Comparison of ENCODE assay signal across 15 mouse cellular contexts in the genomic region with DNA sequence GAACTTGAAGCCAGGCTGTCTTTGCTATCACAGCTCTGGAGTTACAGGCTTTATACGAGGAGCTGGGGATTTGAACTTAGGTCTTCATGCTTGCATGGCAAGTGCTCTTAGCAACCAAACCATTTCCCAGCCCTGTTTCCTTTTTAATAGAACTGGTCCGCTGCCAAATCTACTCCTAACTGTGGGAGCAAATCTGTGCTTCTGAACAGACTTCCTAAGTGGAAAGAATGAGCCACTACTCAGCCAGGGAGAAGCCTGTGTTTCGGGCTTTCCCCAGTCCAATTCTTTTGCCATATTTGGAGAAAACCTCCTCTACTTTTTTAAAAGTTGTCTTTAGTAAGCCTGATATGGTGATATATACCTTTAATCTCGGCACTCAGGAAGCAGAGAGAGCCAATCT. TPM values are rescaled to one million over a fixed set of nuclear protein-coding genes. Genes with fewer than 3 reads are reported as not detected.
A peak's percentile ranks its signal among the peaks of the same experiment; 100 is the strongest.
DNase-seq lines count a peak whose midpoint lies in the region; ATAC-seq lines count a peak whose summit lies in the region.
"Had no signal": no experiment of that assay in that cellular context is flagged by ENCODE, and none has a peak within 500 bp of the region (broad histone marks: within the 10 kb centered on the region; RNA-seq: fewer than 3 reads in every experiment).

No protein-coding gene starts in this region.

- no peaks in the 10 kb centered on the region for H3K36me3 ChIP-seq in heart, embryonic 11.5 days (ENCODE audit: control insufficient read depth, insufficient read depth, low read length)
- no peaks in the 10 kb centered on the region for H3K36me3 ChIP-seq in limb, embryonic 15.5 days
- no peaks in the 10 kb centered on the region for H3K36me3 ChIP-seq in midbrain, embryonic 13.5 days
- H3K36me3 ChIP-seq: embryonic facial prominence, embryonic 15.5 days; liver, embryonic 15.5 days; neural tube, embryonic 15.5 days had no signal

- no peak overlapping the region for H3K9ac ChIP-seq in heart, embryonic 11.5 days (ENCODE audit: low read depth, low read length)
- H3K9ac ChIP-seq in limb, embryonic 15.5 days: no peak overlapping the region
- no peak overlapping the region for H3K9ac ChIP-seq in midbrain, embryonic 13.5 days (replicated peaks)
- H3K9ac ChIP-seq: embryonic facial prominence, embryonic 15.5 days; hindbrain, embryonic 14.5 days; liver, embryonic 15.5 days; neural tube, embryonic 15.5 days had no signal

- no peak overlapping the region for H3K4me2 ChIP-seq in heart, embryonic 11.5 days
- H3K4me2 ChIP-seq in limb, embryonic 15.5 days: no peak overlapping the region
- H3K4me2 ChIP-seq in midbrain, embryonic 13.5 days (replicated peaks): no peak overlapping the region
- H3K4me2 ChIP-seq: embryonic facial prominence, embryonic 15.5 days; hindbrain, embryonic 14.5 days; liver, embryonic 15.5 days; neural tube, embryonic 15.5 days had no signal

- no peak overlapping the region; the same call in 1 of the 2 replicates for H3K27ac ChIP-seq in heart, embryonic 11.5 days (ENCODE audit: low read depth, low read length)
- peak overlapping the region; percentile 72 for H3K27ac ChIP-seq in brown adipose tissue, adult 24 weeks (replicated peaks; ENCODE audit: low read depth, low read length)
- H3K27ac ChIP-seq in limb, embryonic 15.5 days: peak overlapping the region; percentile 59
- H3K27ac ChIP-seq in midbrain, embryonic 13.5 days: no peak overlapping the region
- H3K27ac ChIP-seq: embryonic facial prominence, embryonic 15.5 days; hindbrain, embryonic 14.5 days; neural tube, embryonic 15.5 days had no signal

- DNase-seq in heart, adult 11 months: peak; percentile 96
- DNase-seq in left cerebral cortex, postnatal 25 days (ENCODE audit: low spot score in 2 of 2): peak; percentile 27 to 74
- no peak for DNase-seq in left cerebral cortex, postnatal 36 days (ENCODE audit: low spot score in 2 of 2)
- no peak for DNase-seq in frontal cortex, postnatal 14 days (ENCODE audit: low spot score in 2 of 2)
- DNase-seq: adrenal gland, postnatal 36 days; midbrain, embryonic 14.5 days had no signal

- 65% methylated on average over 4 of the region's 4 CpGs for WGBS in heart, embryonic 11.5 days (ENCODE audit: insufficient replicate concordance)
- 65% methylated on average over 4 of the region's 4 CpGs for WGBS in limb, embryonic 15.5 days
- WGBS in midbrain, embryonic 13.5 days: 90% methylated on average over 4 of the region's 4 CpGs

- H3K9me3 ChIP-seq in heart, embryonic 11.5 days (replicated peaks; ENCODE audit: control insufficient read depth, low read length): no peaks in the 10 kb centered on the region
- no peaks in the 10 kb centered on the region for H3K9me3 ChIP-seq in limb, embryonic 15.5 days
- H3K9me3 ChIP-seq in midbrain, embryonic 13.5 days: no peaks in the 10 kb centered on the region
- H3K9me3 ChIP-seq: embryonic facial prominence, embryonic 15.5 days; liver, embryonic 15.5 days; neural tube, embryonic 15.5 days had no signal

- no peaks in the 10 kb centered on the region for H3K27me3 ChIP-seq in heart, embryonic 11.5 days (ENCODE audit: control insufficient read depth, insufficient read depth, low read length)
- no peaks in the 10 kb centered on the region for H3K27me3 ChIP-seq in limb, embryonic 15.5 days
- H3K27me3 ChIP-seq in midbrain, embryonic 13.5 days: no peaks in the 10 kb centered on the region
- H3K27me3 ChIP-seq: embryonic facial prominence, embryonic 15.5 days had no signal

- no peak for ATAC-seq in heart, embryonic 11.5 days (replicated peaks; ENCODE audit: insufficient number of reproducible peaks, low FRiP score, low TSS enrichment)
- no peak for ATAC-seq in limb, embryonic 15.5 days (ENCODE audit: insufficient number of reproducible peaks, low FRiP score, low TSS enrichment, low read depth)
- no peak for ATAC-seq in midbrain, embryonic 13.5 days

- intact Hi-C loops in left cerebral cortex, postnatal 25 days (cut with DNase I): no loop called here
- intact Hi-C loops in left cerebral cortex, postnatal 36 days (cut with DNase I): no loop called here

- H3K4me3 ChIP-seq in heart, embryonic 11.5 days (ENCODE audit: low read depth, low read length): no peak overlapping the region
- no peak overlapping the region for H3K4me3 ChIP-seq in brown adipose tissue, adult 24 weeks (ENCODE audit: insufficient read depth, low read depth, low read length)
- H3K4me3 ChIP-seq in limb, embryonic 15.5 days: no peak overlapping the region
- H3K4me3 ChIP-seq in midbrain, embryonic 13.5 days (replicated peaks): no peak overlapping the region
- H3K4me3 ChIP-seq: embryonic facial prominence, embryonic 15.5 days; liver, embryonic 15.5 days; neural tube, embryonic 15.5 days had no signal

- peaks cover 4% of the 10 kb centered on the region for H3K4me1 ChIP-seq in heart, embryonic 11.5 days (ENCODE audit: control insufficient read depth, insufficient read depth, low read length)
- peaks cover 7% of the 10 kb centered on the region; the same call in 1 of the 2 replicates for H3K4me1 ChIP-seq in brown adipose tissue, adult 24 weeks (ENCODE audit: control insufficient read depth, insufficient read depth, insufficient read length, low read length)
- H3K4me1 ChIP-seq in limb, embryonic 15.5 days: peaks cover 26% of the 10 kb centered on the region
- H3K4me1 ChIP-seq in midbrain, embryonic 13.5 days (replicated peaks): peaks cover 17% of the 10 kb centered on the region

RNA-seq across cellular contexts. Expression of a gene that starts 3.8 kb away (rescaled TPM):
- 70.0 and 82.8 TPM in 2 replicates for polyA plus RNA-seq in heart, embryonic 11.5 days (2014; fragmentation: Nextera tagmentation; extraction: Ambion mirVana)
- total RNA-seq in left cerebral cortex, postnatal 25 days (2021): 10 to 100 TPM; 35.9 to 40.3 TPM
- total RNA-seq in left cerebral cortex, postnatal 36 days (2021): 10 to 100 TPM; 38.2 to 42.2 TPM
- polyA plus RNA-seq in brown adipose tissue, adult 24 weeks (2012; ENCODE audit: insufficient read depth, insufficient read length, missing spikeins): 39.6 and 42.8 TPM in 2 replicates
- 93.6 and 103 TPM in 2 replicates for polyA plus RNA-seq in limb, embryonic 15.5 days (2015; fragmentation: Nextera tagmentation; extraction: Ambion mirVana)
- polyA plus RNA-seq in midbrain, embryonic 13.5 days (2015; fragmentation: Nextera tagmentation; extraction: Ambion mirVana): 89.7 and 93.8 TPM in 2 replicates

RNA-seq across cellular contexts. Expression of a gene that starts 31.3 kb away (rescaled TPM):
- 6.1 and 8.4 TPM in 2 replicates for polyA plus RNA-seq in heart, embryonic 11.5 days (2014; fragmentation: Nextera tagmentation; extraction: Ambion mirVana)
- total RNA-seq in left cerebral cortex, postnatal 25 days (2021): 10 to 100 TPM; 33.1 to 35.6 TPM
- total RNA-seq in left cerebral cortex, postnatal 36 days (2021): 10 to 100 TPM; 32.3 to 39.4 TPM
- 9.6 and 9.9 TPM in 2 replicates for polyA plus RNA-seq in brown adipose tissue, adult 24 weeks (2012; ENCODE audit: insufficient read depth, insufficient read length, missing spikeins)
- 8.6 and 9.0 TPM in 2 replicates for polyA plus RNA-seq in limb, embryonic 15.5 days (2015; fragmentation: Nextera tagmentation; extraction: Ambion mirVana)
- 11.4 and 12.4 TPM in 2 replicates for polyA plus RNA-seq in midbrain, embryonic 13.5 days (2015; fragmentation: Nextera tagmentation; extraction: Ambion mirVana)

RNA-seq across cellular contexts. Expression of a gene that starts 33.5 kb away (rescaled TPM):
- polyA plus RNA-seq in heart, embryonic 11.5 days (2014; fragmentation: Nextera tagmentation; extraction: Ambion mirVana): 0.44 and 0.74 TPM in 2 replicates
- 1 to 10 TPM; 2.7 to 2.9 TPM for total RNA-seq in left cerebral cortex, postnatal 25 days (2021)
- 1 to 10 TPM; 3.3 to 3.4 TPM for total RNA-seq in left cerebral cortex, postnatal 36 days (2021)
- polyA plus RNA-seq in brown adipose tissue, adult 24 weeks (2012; ENCODE audit: insufficient read depth, insufficient read length, missing spikeins): 2.5 and 2.8 TPM in 2 replicates
- 1.4 and 2.0 TPM in 2 replicates for polyA plus RNA-seq in limb, embryonic 15.5 days (2015; fragmentation: Nextera tagmentation; extraction: Ambion mirVana)
- 0.39 and 0.46 TPM in 2 replicates for polyA plus RNA-seq in midbrain, embryonic 13.5 days (2015; fragmentation: Nextera tagmentation; extraction: Ambion mirVana)

RNA-seq across cellular contexts. Expression of a gene that starts 37.1 kb away (rescaled TPM):
- 22.2 and 27.7 TPM in 2 replicates for polyA plus RNA-seq in heart, embryonic 11.5 days (2014; fragmentation: Nextera tagmentation; extraction: Ambion mirVana)
- total RNA-seq in left cerebral cortex, postnatal 25 days (2021): 100 to 1,000 TPM; 153 to 165 TPM
- total RNA-seq in left cerebral cortex, postnatal 36 days (2021): 100 to 1,000 TPM; 160 to 173 TPM
- polyA plus RNA-seq in brown adipose tissue, adult 24 weeks (2012; ENCODE audit: insufficient read depth, insufficient read length, missing spikeins): 33.0 and 41.3 TPM in 2 replicates
- 26.1 and 30.0 TPM in 2 replicates for polyA plus RNA-seq in limb, embryonic 15.5 days (2015; fragmentation: Nextera tagmentation; extraction: Ambion mirVana)
- 78.4 and 84.8 TPM in 2 replicates for polyA plus RNA-seq in midbrain, embryonic 13.5 days (2015; fragmentation: Nextera tagmentation; extraction: Ambion mirVana)

RNA-seq across cellular contexts. Expression of a gene that starts 46.6 kb away (rescaled TPM):
- polyA plus RNA-seq in heart, embryonic 11.5 days (2014; fragmentation: Nextera tagmentation; extraction: Ambion mirVana): 0.29 TPM in 1 of 2 replicates, not detected in the other
- total RNA-seq in left cerebral cortex, postnatal 25 days (2021): not detected
- total RNA-seq in left cerebral cortex, postnatal 36 days (2021): not detected
- not detected in 2 replicates for polyA plus RNA-seq in brown adipose tissue, adult 24 weeks (2012; ENCODE audit: insufficient read depth, insufficient read length, missing spikeins)
- polyA plus RNA-seq in limb, embryonic 15.5 days (2015; fragmentation: Nextera tagmentation; extraction: Ambion mirVana): 1.8 and 2.1 TPM in 2 replicates
- polyA plus RNA-seq in midbrain, embryonic 13.5 days (2015; fragmentation: Nextera tagmentation; extraction: Ambion mirVana): not detected in 2 replicates
- total RNA-seq: layer of hippocampus, adult 18-20 months had no signal
- polyA plus RNA-seq: hindbrain, embryonic 14.5 days; midbrain, embryonic 14.5 days; neural tube, embryonic 15.5 days had no signal

Comparison
In these comparisons a context has a peak if more than half of its experiments do, and no peak if none do; other contexts are left out.
1. DNase-seq: peak in heart, adult 11 months (single experiment) and left cerebral cortex, postnatal 25 days (2 of 2); none in left cerebral cortex, postnatal 36 days (0 of 2) and frontal cortex, postnatal 14 days (0 of 2).
2. H3K27ac ChIP-seq: peak in brown adipose tissue, adult 24 weeks (single experiment) and limb, embryonic 15.5 days (single experiment); none in heart, embryonic 11.5 days (single experiment) and midbrain, embryonic 13.5 days (single experiment).